Mouse (Mus musculus): ENCODE measurements around the gene Krtap13.
"Not testable (repeated sequence)": the region's sequence is repeated elsewhere in the genome, so short reads cannot be mapped to it uniquely, and the experiment has no call there.

Krtap13 gene

GRCm38 (mm10) chr16:88751535-88751934, at the start of gene Krtap13:
Gene Krtap13, minus strand, starts transcription at chr16:88751635.
- not testable (repeated sequence) for DNase-seq

- no peak for DNase-seq
These were observed 35.4 kb upstream of the Krtap13 start for GRCm38 (mm10) chr16:88786786-88787185.

GRCm38 (mm10) chr16:88777596-88777995, 26.2 kb upstream of the Krtap13 start, which contains the start of gene Gm5965:
Gene Gm5965, plus strand, starts transcription at chr16:88777896.
- no peak for DNase-seq

GRCm38 (mm10) chr16:88774106-88774505, 22.7 kb upstream of the Krtap13 start, which contains the start of gene 2310057N15Rik:
Gene 2310057N15Rik, minus strand, starts transcription at chr16:88774206.
- DNase-seq: no peak

GRCm38 (mm10) chr16:88758547-88758946, 7.1 kb upstream of the Krtap13 start, which contains the start of gene 2310034C09Rik:
Gene 2310034C09Rik, plus strand, starts transcription at chr16:88758847.
- DNase-seq: not testable (repeated sequence)

GRCm38 (mm10) chr16:88747943-88748342, 3.5 kb downstream of the Krtap13 start:
- DNase-seq: no peak

- no peak for DNase-seq
These were observed 6.6 kb downstream of the Krtap13 start for GRCm38 (mm10) chr16:88744750-88745340.

- no peak for DNase-seq
These were observed 16.0 kb downstream of the Krtap13 start for GRCm38 (mm10) chr16:88735391-88735790.

GRCm38 (mm10) chr16:88728812-88729275, 22.6 kb downstream of the Krtap13 start, which contains the start of gene Krtap13-1:
Gene Krtap13-1, plus strand, starts transcription at chr16:88728862.
- DNase-seq: no peak

- DNase-seq: no peak
These were observed 31.4 kb downstream of the Krtap13 start for GRCm38 (mm10) chr16:88720031-88720430.

GRCm38 (mm10) chr16:88716549-88716948, 34.9 kb downstream of the Krtap13 start:
- no peak for DNase-seq

GRCm38 (mm10) chr16:88711245-88711644, 40.2 kb downstream of the Krtap13 start:
- no peak for DNase-seq

GRCm38 (mm10) chr16:88710757-88711156, 40.7 kb downstream of the Krtap13 start:
- DNase-seq: no peak

GRCm38 (mm10) chr16:88707496-88708012, 43.9 kb downstream of the Krtap13 start, which contains the start of gene 2310061N02Rik:
Gene 2310061N02Rik, minus strand, starts transcription at chr16:88707962.
- no peak for DNase-seq

- no peak for DNase-seq
These were observed 50.2 kb downstream of the Krtap13 start for GRCm38 (mm10) chr16:88701072-88701864.
